Mouse (Mus musculus) heart, adult 2 months (tissue): ENCODE data around the gene Gm10282.

Experiments used
- CTCF ChIP-seq: fragments of 200-600 bp; IDR thresholded peaks from 2 replicates; pipeline ENCODE4 v1.8.1; 2022; ENCODE audit warnings: antibody characterized with exemption, mild to moderate bottlenecking, moderate library complexity
- EP300 ChIP-seq: fragments of 200-500 bp; IDR thresholded peaks from 2 replicates; pipeline ENCODE4 v1.6.1; 2011; ENCODE audit warnings: low read depth, low read length, control low read depth; ENCODE audit not compliant: insufficient read depth
- POLR2A ChIP-seq: fragments of 200-500 bp; IDR thresholded peaks from 2 replicates; pipeline ENCODE4 v1.6.1; 2011; ENCODE audit warnings: mild to moderate bottlenecking, low read depth, low read length, control low read depth; ENCODE audit not compliant: insufficient read depth

DNA sequence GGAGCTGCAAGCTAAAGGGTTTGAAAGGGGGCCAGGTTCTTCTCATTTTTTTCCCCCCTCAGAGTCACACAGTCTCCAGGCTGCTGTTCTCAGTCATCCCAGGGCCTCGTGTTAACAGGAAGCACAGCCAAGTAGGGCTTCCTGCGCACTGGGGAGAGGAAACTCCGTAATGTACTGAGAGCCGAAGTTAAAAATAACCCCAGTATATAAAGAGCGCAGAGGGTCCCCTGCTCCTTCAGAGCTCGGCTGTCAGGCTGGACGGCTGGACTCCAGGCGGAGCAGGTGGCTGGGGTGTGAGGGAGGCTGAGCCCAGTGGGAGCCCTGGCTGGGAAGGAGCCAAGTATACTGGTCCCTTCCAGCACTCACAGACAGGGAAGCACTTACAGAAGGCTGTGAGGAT lies 9.4 kb downstream of the Gm10282 start:
- TF ChIP-seq CTCF (peak; percentile 20; the same call in 1 of the 2 replicates), POLR2A (peak; percentile 100), EP300 (peak; percentile 100)
